Mouse (Mus musculus) thymus, postnatal 36 days (tissue): ENCODE results near the gene Tnr.

Experiments used
- DNase-seq, 2 experiments: peaks; one replicate each; pipeline ENCODE4 v3.0.0; 2022; ENCODE audit warnings: mixed read lengths in 2 of 2

Tnr gene

GRCm38 (mm10) chr1:159632558-159632957, 109.0 kb downstream of the Tnr start:
- no peak for DNase-seq

DNA sequence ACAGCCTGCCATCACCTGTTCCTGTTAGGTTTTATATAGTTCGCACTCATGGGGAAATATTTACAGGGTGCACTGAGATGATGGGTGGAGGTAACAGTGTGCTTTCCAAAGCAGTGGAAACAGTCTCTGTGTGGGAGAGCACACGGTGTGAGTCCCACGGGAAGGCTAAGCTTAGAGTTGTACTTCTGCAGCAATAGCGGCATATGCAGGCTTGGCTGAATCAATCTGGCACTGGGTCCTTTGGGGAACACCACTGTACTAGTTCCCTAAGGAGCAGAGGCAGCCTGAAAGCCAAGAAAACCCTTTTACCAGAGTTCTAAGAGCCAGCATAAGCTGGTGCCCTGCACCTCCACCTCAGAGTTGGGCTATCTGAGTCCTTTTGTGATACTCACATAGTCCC, 115.8 kb downstream of the Tnr start:
- DNase-seq, result no peak

DNA sequence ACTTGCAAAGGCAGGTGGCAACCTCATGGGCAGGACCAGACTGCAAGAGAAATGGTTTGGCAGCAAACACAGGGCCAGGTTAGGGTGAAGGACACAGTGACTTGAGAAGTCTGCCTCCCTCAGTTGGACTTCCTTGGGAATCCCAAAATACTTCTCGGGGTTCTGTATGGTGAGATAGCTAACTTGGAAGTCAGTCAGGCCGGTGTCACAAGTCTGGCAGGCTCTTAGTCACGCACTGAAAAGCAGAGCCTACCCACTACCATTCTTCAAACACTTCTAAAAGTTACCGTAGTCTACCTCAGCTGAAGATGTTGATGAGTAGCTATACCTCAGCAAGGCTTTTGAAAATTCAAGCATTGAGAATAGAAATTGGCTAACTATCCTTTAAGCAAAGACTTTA, 122.2 kb downstream of the Tnr start:
- DNase-seq, result no peak

DNA sequence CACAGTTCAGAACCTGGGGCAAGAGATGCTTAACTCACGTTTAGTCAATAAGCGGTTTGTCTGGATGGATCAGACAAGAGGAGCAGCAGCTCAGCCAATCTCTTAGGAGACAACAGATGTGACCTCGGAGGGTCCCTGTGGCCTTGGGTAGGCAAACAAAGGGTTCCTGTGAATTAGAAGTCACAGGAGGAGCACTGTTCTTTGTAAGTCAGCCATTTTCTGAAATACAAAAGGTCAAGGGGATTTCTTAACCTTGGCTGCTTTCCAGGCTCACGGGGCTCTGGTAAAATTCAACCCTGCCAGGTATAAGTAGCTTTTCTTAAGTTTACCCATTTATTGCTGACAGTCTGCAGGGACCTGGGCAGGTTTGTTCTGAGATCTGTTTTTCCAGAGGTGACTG, 126.9 kb downstream of the Tnr start:
- DNase-seq, result no peak

GRCm38 (mm10) chr1:159655241-159655640, 131.7 kb downstream of the Tnr start:
- no peak for DNase-seq

DNA sequence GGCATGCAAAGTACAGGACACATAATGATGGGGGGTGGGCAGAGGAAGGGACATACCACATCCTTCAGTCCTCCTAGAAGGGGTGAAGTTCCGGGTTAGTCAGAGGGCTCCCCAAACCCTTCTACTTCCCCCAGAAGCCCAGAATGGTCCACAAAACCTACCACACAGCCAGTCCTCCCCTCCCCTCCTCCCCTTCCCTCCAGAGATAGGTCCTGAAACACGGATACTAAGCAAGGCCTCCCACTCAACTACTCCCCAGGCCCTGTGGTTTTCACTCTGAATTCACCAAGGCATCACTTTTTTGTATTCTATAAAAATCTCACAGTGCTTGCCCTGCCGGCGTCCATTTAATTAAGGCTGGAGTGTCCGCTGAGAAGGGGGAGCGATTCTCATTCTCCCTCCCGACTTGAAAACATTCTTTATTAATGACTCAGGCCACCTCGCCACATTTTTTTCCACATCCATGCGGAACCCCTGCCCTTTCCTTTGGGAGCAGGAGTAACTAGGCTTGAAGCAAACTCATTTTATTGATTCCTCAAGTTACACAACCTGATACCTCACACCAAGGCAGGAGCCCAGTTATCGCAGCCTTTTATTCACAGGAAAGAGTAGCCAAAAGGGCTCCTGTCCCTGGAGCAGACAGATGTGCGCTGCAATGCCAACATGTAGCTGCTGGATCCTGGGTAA, 134.4 kb downstream of the Tnr start:
- no peak for DNase-seq

GRCm38 (mm10) chr1:159660620-159661501, 137.3 kb downstream of the Tnr start:
- DNase-seq, result no peak

GRCm38 (mm10) chr1:159664496-159664895, 140.9 kb downstream of the Tnr start:
- no peak for DNase-seq

GRCm38 (mm10) chr1:159664945-159665344, 141.4 kb downstream of the Tnr start:
- no peak for DNase-seq

- DNase-seq, result no peak
These were observed 147.1 kb downstream of the Tnr start for GRCm38 (mm10) chr1:159670629-159671150.

- no peak for DNase-seq
These were observed 147.6 kb downstream of the Tnr start for GRCm38 (mm10) chr1:159671181-159671580.

DNA sequence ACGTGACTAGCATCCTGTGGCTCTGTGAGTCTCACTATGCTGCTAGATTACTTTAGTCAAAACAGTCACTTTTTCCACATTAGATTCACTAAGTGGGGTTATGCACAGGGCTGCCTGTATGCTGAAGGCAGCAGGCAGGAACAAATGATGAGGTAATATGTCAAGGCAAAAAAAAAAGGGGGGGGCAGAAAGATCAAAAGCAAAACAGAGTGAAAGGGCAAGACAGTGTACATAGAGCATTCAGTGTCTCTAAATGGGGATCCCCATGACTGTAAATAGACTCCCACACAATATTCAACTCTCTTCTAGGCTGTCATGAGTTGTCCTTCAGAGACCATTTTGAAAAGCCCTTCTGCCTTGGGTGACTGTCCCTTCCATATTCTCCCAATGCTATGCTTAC, 150.7 kb downstream of the Tnr start:
- no peak for DNase-seq

- no peak for DNase-seq
These were observed 151.9 kb downstream of the Tnr start for GRCm38 (mm10) chr1:159675472-159675871.

GRCm38 (mm10) chr1:159678221-159678935, 154.8 kb downstream of the Tnr start:
- DNase-seq, result no peak

- DNase-seq, result no peak
These were observed 157.7 kb downstream of the Tnr start for GRCm38 (mm10) chr1:159681252-159681651.

- no peak for DNase-seq
These were observed 163.1 kb downstream of the Tnr start for GRCm38 (mm10) chr1:159686476-159687231.

DNA sequence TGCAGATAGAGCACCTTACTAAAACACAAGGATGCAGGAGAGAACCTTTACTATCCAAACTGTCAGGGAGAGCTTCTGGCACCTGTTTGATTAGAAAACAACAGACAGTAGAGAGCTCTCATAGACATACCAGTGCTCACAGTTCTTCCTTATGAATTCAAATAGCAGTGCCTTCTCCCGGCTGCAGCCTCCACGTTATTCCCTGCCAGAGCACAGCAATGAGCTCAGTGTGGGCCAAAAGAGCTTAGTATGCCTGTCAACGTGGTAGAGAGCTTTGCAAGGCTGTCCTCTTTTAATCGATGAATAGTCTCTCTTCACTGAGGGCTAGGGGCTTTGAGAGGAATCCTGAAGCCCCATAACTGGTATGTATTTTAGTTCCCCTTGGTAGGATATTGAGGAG, 173.1 kb downstream of the Tnr start:
- no peak for DNase-seq

GRCm38 (mm10) chr1:159702038-159702437, 178.5 kb downstream of the Tnr start:
- DNase-seq, result no peak

- no peak for DNase-seq
These were observed 181.4 kb downstream of the Tnr start for GRCm38 (mm10) chr1:159704925-159705324.

DNA sequence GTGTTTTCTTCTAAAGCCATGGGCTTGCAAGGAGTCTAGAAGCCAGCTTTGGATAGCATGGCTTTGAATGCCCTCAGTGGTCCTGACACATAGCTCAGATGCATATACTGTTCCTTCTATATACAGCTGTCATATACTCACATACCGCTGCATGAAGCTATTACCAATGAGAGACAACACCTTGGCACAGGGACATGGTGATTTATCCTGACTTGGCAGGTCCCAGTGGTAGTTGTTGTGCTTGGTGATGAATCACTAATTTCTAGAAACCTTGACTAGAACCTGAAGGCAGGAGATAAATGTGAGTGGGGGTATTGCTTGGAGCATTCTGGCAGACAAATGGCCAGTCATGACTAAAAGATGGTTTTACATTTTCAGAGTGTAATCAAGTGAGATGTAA, 192.7 kb downstream of the Tnr start:
- no peak for DNase-seq

GRCm38 (mm10) chr1:159717016-159717415, 193.4 kb downstream of the Tnr start:
- DNase-seq, result no peak

GRCm38 (mm10) chr1:159723733-159724132, 200.2 kb downstream of the Tnr start:
- no peak for DNase-seq

DNA sequence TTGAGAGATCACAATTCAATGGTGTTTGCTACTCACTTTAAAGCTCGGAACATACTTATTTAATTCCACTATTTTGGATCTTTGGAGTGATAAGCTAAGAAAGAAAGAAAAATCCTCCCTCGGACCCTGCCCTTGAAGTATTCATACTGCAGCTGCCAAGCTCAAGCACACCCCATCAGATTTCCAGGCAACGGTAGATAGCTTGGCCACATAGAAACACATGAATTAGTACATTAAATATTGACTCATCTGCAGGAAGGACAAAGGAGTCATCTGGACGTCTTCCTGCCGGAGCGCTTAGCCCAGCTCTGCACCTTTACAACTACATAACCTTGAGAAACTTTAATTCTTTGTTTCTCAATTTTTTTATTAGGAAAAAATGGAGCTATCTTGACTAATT, 205.7 kb downstream of the Tnr start:
- DNase-seq, result no peak
